Mouse (Mus musculus) ES-E14 (cell line): ENCODE results near the gene Grasp. TPM values are rescaled to one million over a fixed set of nuclear protein-coding genes. Genes with fewer than 3 reads are reported as not detected.

Source experiments
- DNase-seq: peaks from one replicate; pipeline ENCODE4 v3.0.0-alpha.2; 2013; ENCODE audit warnings: low read depth, low spot score
- H3K27ac ChIP-seq: 2 replicates; pipeline ENCODE4 v1.5.1; 2012; ENCODE audit warnings: low read depth, mild to moderate bottlenecking, low read length, moderate library complexity, mixed read lengths; ENCODE audit not compliant: poor library complexity, insufficient read depth, severe bottlenecking
- H3K36me3 ChIP-seq: 2 replicates; pipeline ENCODE4 v1.6.1; 2012; ENCODE audit warnings: mild to moderate bottlenecking, low read length, moderate library complexity, mixed read lengths; ENCODE audit not compliant: control insufficient read depth, poor library complexity, insufficient read depth, severe bottlenecking
- H3K4me1 ChIP-seq, 2 experiments: fragments of 150-350 bp in 1 of 2; sonication (generic) in 1 of 2; 2 replicates each; pipeline ENCODE4 v1.6.1; 2012; ENCODE audit warnings: low read length in 2 of 2, mild to moderate bottlenecking in 1 of 2, mixed read lengths in 1 of 2; ENCODE audit not compliant: control insufficient read depth in 2 of 2, insufficient read depth in 2 of 2, poor library complexity in 1 of 2
- H3K4me3 ChIP-seq, 2 experiments: fragments of 150-350 bp in 1 of 2; sonication (generic) in 1 of 2; 2 replicates each; pipeline ENCODE4 v1.5.1; 2012; ENCODE audit warnings: low read length in 2 of 2, low read depth in 1 of 2, mild to moderate bottlenecking in 1 of 2, mixed read lengths in 1 of 2; ENCODE audit not compliant: insufficient read depth in 1 of 2, poor library complexity in 1 of 2, severe bottlenecking in 1 of 2
- H3K9ac ChIP-seq: 2 replicates; pipeline ENCODE4 v1.6.1; 2012; ENCODE audit warnings: low read depth, mild to moderate bottlenecking, low read length, mixed read lengths; ENCODE audit not compliant: poor library complexity, insufficient read depth, severe bottlenecking
- H3K9me3 ChIP-seq: fragments of 150-350 bp; sonication (generic); 2 replicates; pipeline ENCODE4 v1.6.1; 2012; ENCODE audit warnings: low read depth, mild to moderate bottlenecking, low read length; ENCODE audit not compliant: control insufficient read depth, insufficient read depth
- CHD2 ChIP-seq: IDR thresholded peaks from 2 replicates; pipeline ENCODE4 v1.6.1; 2014; ENCODE audit warnings: mild to moderate bottlenecking, low read depth, low read length, inconsistent platforms
- HCFC1 ChIP-seq: IDR thresholded peaks from 2 replicates; pipeline ENCODE4 v1.6.1; 2012; ENCODE audit warnings: low read length, inconsistent platforms, borderline replicate concordance; ENCODE audit not compliant: insufficient read depth
- MAFK ChIP-seq: IDR thresholded peaks from 2 replicates; pipeline ENCODE4 v1.6.1; 2014; ENCODE audit warnings: mild to moderate bottlenecking, low read depth, low read length, inconsistent platforms; ENCODE audit not compliant: insufficient read depth
- ZC3H11A ChIP-seq: IDR thresholded peaks from 2 replicates; pipeline ENCODE4 v1.6.1; 2012; ENCODE audit warnings: low read depth, mild to moderate bottlenecking, inconsistent platforms, low read length, borderline replicate concordance
- ZNF384 ChIP-seq: IDR thresholded peaks from 2 replicates; pipeline ENCODE4 v1.6.1; 2012; ENCODE audit warnings: low read depth, low read length, inconsistent platforms
- in situ Hi-C, 2 experiments: fragments of 600-800 bp; cut with MboI; formaldehyde crosslinking; loops; one replicate each; pipeline ENCODE4 v1.15.1; 2025; ENCODE audit warnings: low sequenced_read_pairs in 2 of 2, inconsistent platforms in 1 of 2; ENCODE audit not compliant: unreplicated experiment in 2 of 2
- total RNA-seq: library from RNA; depleted of rRNA; stranded (reverse); fragments of 300-350 nt; gene quantifications from 2 replicates; pipeline ENCODE4 v1.2.3, GENCODE M21; 2012

Gene Grasp
- total RNA-seq, 1 experiment, result 12.9 TPM

DNA sequence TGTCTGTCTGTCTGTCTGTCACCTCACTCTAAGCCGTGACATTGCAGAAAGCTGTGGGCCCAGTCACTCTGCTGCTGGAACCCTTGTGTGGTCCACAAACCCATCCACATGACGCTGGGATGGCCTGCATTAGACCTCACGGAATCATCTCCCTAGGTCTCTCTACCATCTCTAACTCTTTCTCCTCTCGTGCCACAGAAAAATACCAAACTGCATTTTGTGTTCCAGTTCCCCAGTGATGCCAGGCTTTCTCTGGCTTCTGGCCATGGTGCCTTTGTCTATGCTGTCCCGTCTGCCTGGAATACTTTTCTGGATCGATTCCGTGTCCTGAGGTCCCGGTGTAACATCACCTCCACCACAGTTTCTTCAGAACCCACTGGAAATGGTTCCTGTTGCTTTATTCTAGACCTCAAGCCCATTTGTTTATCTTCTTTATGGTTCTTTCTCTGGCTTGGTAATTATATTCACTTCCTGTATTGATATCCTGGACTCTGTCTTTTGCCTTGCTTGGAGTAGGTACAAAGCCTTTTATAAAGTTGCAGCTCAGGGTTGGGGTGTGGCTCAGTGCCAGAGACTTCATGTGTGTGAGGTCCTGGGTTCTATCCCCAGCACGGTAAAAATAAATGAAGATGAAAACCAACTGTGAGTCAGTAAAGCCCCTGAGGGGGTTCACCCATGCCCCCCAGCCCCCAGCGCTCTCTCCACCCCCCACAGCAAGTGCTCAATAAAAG is 10.8 kb downstream of the Grasp start:
- in situ Hi-C loops, result no loop called here
- Histone ChIP-seq H3K4me3 (no peak overlapping the region), H3K4me1 (peaks cover 5 to 37% of the 10 kb centered on the region in 2 experiments), H3K9me3 (no peaks in the 10 kb centered on the region), H3K36me3 (peaks cover 8% of the 10 kb centered on the region; the same call in 1 of the 2 replicates), H3K9ac (no peak overlapping the region), H3K27ac (peak overlapping the region; percentile 20; the same call in 1 of the 2 replicates)
- TF ChIP-seq HCFC1, result no peak
- no peak for DNase-seq

DNA sequence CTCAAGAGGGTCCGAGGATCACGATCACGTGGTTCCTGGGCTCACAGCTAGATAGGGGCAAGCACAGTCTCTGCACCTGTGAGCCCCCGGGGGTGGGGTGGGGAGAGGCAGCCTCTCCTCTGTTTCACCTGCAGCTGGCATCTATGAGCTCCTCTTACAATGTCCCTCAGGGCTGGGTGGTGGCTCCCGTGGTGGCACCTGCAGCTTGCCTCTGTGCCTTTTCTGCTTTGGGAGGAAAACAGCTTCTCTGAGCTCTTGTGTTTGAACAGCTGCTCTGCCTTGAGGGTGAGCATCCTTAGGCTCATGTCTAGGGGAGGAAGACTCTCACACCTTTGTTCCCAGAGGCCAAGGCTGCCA is 11.3 kb downstream of the Grasp start:
- TF ChIP-seq ZC3H11A, result no peak
- no peak for TF ChIP-seq ZNF384
- TF ChIP-seq CHD2, result no peak
- TF ChIP-seq MAFK, result no peak
- TF ChIP-seq HCFC1, result no peak
- no peak overlapping the region for H3K4me3 ChIP-seq
- no peak for DNase-seq
- in situ Hi-C loops, result no loop called here
- no peak overlapping the region for H3K27ac ChIP-seq
- H3K9ac ChIP-seq, result no peak overlapping the region
- peaks cover 8% of the 10 kb centered on the region; the same call in 1 of the 2 replicates for H3K36me3 ChIP-seq
- peaks cover 5 to 39% of the 10 kb centered on the region in 2 experiments for H3K4me1 ChIP-seq
- no peaks in the 10 kb centered on the region for H3K9me3 ChIP-seq

DNA sequence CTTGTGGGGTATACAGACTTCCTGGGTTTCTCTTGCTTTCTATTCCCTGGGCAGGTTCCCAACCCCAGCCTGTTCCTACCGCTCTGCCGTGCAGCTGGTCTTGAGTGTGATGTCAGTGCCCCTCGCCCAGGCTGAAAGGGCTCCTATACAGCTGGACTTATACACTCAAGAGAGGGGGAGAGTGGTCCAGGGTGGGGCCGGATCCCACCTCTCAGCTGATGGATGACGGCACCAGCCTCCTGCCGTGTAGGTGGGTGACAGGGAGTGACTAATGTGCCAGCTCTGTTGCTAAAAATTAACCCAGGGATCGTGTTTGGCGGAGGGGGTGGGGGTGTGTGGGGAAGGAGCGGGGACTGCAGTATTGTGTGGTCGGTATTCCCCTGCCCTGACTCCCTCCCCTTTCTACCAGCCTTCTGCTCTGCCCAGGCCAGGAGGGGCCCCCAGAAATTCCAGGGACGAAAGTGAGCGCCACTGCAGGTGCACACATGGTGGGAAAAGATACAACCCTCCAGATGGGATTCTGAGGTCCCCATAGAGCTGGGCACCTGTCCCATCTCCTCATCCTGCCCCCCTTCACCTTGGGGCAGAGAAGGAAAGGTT is 11.8 kb downstream of the Grasp start:
- Histone ChIP-seq H3K36me3 (peaks cover 4% of the 10 kb centered on the region; the same call in 1 of the 2 replicates), H3K4me1 (peaks cover 5 to 38% of the 10 kb centered on the region in 2 experiments), H3K9me3 (no peaks in the 10 kb centered on the region), H3K27ac (no peak overlapping the region), H3K9ac (no peak overlapping the region), H3K4me3 (no peak overlapping the region)
- TF ChIP-seq ZC3H11A, result no peak
- DNase-seq, result no peak
- in situ Hi-C loops, result no loop called here

DNA sequence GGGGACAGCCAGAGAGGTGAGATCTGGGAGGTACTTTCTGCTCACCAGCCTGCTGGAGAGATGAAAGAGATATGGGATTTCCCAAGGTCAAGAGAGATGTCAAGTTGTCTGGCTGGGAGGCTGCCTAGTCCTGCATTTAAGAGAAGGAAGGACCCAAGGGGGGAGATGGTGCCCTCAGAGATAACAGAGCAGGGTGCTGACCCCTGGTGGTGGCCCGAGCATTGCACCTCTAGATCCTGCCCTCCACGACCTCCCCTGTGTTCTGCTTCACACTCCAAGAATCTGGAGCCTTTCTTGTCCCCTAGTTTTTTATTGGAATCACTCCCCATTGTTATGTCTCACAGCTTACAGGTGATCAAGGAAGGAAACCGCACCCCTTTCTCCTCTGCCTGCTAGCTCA is 12.9 kb downstream of the Grasp start:
- DNase-seq, result peak; percentile 65
- H3K9ac ChIP-seq, result no peak overlapping the region
- TF ChIP-seq MAFK (no peak), ZNF384 (no peak), CHD2 (no peak), HCFC1 (no peak), ZC3H11A (no peak)
- peaks cover 5 to 43% of the 10 kb centered on the region in 2 experiments for H3K4me1 ChIP-seq
- no peak overlapping the region for H3K4me3 ChIP-seq
- H3K9me3 ChIP-seq, result no peaks in the 10 kb centered on the region
- H3K27ac ChIP-seq, result no peak overlapping the region
- in situ Hi-C loops, result no loop called here
- H3K36me3 ChIP-seq, result peaks cover 3% of the 10 kb centered on the region; the same call in 1 of the 2 replicates

DNA sequence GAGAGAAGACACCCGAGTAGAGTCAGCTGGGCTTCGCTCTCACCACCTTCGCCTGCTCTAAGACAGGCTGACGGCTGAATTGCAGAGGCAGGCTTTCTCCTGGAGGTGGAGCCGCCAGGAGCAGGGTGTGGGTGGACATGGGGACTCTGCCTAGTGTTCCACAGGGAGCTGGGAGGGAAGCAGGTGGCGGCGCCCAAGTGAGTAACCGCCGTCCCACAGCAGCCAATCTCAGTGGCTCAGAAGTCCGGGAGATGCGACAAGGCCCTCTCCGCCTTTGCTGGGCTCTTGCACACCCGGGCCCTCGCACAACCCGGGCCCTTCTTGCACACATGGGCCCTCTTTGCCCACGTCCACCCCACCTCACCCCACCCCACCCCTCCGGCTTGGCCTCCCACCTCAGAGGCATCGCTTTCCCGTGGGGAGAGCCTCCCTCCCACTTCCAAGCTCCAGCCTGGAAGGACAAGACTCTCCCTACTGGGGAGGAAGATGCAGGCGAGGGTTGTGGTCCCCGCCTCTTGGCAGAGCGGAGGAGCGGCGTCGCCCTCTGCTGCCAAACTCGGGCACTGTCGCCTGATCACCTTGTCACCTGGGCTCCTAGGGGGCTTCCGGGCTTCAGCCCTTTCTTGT is 15.0 kb downstream of the Grasp start:
- TF ChIP-seq ZC3H11A, result no peak
- TF ChIP-seq ZNF384, result no peak
- no peak for TF ChIP-seq HCFC1
- TF ChIP-seq CHD2, result no peak
- no peak for TF ChIP-seq MAFK
- Histone ChIP-seq H3K4me1 (peaks cover 0 to 31% of the 10 kb centered on the region in 2 experiments), H3K4me3 (peak overlapping the region; percentile 51 to 55), H3K9me3 (no peaks in the 10 kb centered on the region), H3K9ac (peak overlapping the region; percentile 9; the same call in 1 of the 2 replicates), H3K36me3 (no peaks in the 10 kb centered on the region), H3K27ac (no peak overlapping the region)
- in situ Hi-C loops, result no loop called here
- DNase-seq, result peak; percentile 69
